Mouse (Mus musculus): ENCODE measurements around the gene Kcnj12. TPM values are rescaled to one million over a fixed set of nuclear protein-coding genes. Genes with fewer than 3 reads are reported as not detected.

Gene Kcnj12
- polyA plus RNA-seq, 1 experiment, result not detected

GRCm38 (mm10) chr11:61021129-61021528 is 1.2 kb upstream of the Kcnj12 start:
- 76% methylated on average over 5 of the region's 5 CpGs for WGBS
- no peak overlapping the region for H3K27ac ChIP-seq (ENCODE audit: control insufficient read depth, insufficient read depth, low read depth, low read length, poor library complexity)
- no peak for TF ChIP-seq POLR2A (IDR thresholded peaks at IDR 0.05; ENCODE audit: borderline replicate concordance, control insufficient read depth, low read depth, low read length)
- no peak for TF ChIP-seq CTCF (IDR thresholded peaks at IDR 0.05; ENCODE audit: control insufficient read depth, insufficient read depth, low read length)
- H3K4me1 ChIP-seq (ENCODE audit: control insufficient read depth, insufficient read depth, low read length), result no peaks in the 10 kb centered on the region
- H3K4me3 ChIP-seq (replicated peaks; ENCODE audit: control insufficient read depth, low read depth, low read length), result no peak overlapping the region

GRCm38 (mm10) chr11:61021676-61022549 is 451 bp upstream of the Kcnj12 start:
- Histone ChIP-seq H3K4me3 (replicated peaks; ENCODE audit: control insufficient read depth, low read depth, low read length) (no peak overlapping the region), H3K4me1 (ENCODE audit: control insufficient read depth, insufficient read depth, low read length) (no peaks in the 10 kb centered on the region), H3K27ac (ENCODE audit: control insufficient read depth, insufficient read depth, low read depth, low read length, poor library complexity) (no peak overlapping the region)
- no peak for TF ChIP-seq POLR2A (IDR thresholded peaks at IDR 0.05; ENCODE audit: borderline replicate concordance, control insufficient read depth, low read depth, low read length)
- no peak for TF ChIP-seq CTCF (IDR thresholded peaks at IDR 0.05; ENCODE audit: control insufficient read depth, insufficient read depth, low read length)
- WGBS, result 4% methylated on average over 65 of the region's 68 CpGs

DNA sequence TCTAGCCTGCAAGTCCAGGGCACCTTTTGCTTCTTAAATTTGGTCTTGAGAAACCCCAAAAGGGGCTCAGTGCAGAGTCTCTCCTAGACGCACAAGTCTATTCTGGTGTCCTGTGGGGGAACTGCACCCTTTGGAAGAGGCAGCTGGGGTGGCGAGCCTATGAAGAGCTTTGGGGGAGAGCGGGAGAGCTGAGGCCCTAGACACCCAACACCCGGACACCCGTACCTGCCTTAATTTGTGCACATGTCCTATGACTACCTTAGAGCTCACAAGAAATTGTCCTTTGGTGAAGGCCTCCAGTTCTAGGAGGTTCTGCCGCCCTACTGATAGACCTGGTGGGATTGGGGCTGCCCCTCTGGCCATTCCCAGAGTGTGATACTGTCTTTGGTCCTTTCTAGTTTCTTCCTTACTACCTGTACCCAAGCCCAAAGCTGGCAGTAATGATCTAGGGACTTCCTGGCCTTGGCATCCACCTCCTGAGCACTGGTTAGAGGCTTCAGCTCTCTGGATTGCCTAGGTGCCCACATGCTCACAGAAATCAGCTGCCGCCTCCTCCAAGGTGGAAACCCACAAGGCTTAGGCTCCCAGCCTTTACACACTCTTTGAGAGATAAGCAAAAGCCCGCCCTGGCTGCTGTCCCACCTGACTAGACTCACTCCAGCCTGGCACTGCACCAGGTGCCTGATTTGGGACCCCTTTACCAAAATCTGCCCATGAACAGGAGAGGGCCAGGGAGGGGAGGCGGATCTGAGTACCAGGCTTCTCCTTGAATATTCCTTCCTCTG is 1.2 kb downstream of the Kcnj12 start:
- no peak overlapping the region for H3K4me3 ChIP-seq (replicated peaks; ENCODE audit: control insufficient read depth, low read depth, low read length)
- WGBS, result 52% methylated on average over 9 of the region's 9 CpGs
- H3K4me1 ChIP-seq (ENCODE audit: control insufficient read depth, insufficient read depth, low read length), result no peaks in the 10 kb centered on the region
- no peak overlapping the region for H3K27ac ChIP-seq (ENCODE audit: control insufficient read depth, insufficient read depth, low read depth, low read length, poor library complexity)
- no peak for TF ChIP-seq CTCF (IDR thresholded peaks at IDR 0.05; ENCODE audit: control insufficient read depth, insufficient read depth, low read length)
- no peak for TF ChIP-seq POLR2A (IDR thresholded peaks at IDR 0.05; ENCODE audit: borderline replicate concordance, control insufficient read depth, low read depth, low read length)

GRCm38 (mm10) chr11:61024388-61024787 is 2.0 kb downstream of the Kcnj12 start:
- H3K4me3 ChIP-seq (replicated peaks; ENCODE audit: control insufficient read depth, low read depth, low read length), result no peak overlapping the region
- H3K4me1 ChIP-seq (ENCODE audit: control insufficient read depth, insufficient read depth, low read length), result no peaks in the 10 kb centered on the region
- TF ChIP-seq CTCF (IDR thresholded peaks at IDR 0.05; ENCODE audit: control insufficient read depth, insufficient read depth, low read length) (no peak), POLR2A (IDR thresholded peaks at IDR 0.05; ENCODE audit: borderline replicate concordance, control insufficient read depth, low read depth, low read length) (no peak)
- H3K27ac ChIP-seq (ENCODE audit: control insufficient read depth, insufficient read depth, low read depth, low read length, poor library complexity), result no peak overlapping the region
- 71% methylated on average over 6 of the region's 6 CpGs for WGBS

GRCm38 (mm10) chr11:61024996-61025395 is 2.6 kb downstream of the Kcnj12 start:
- Histone ChIP-seq H3K27ac (ENCODE audit: control insufficient read depth, insufficient read depth, low read depth, low read length, poor library complexity) (no peak overlapping the region), H3K4me1 (ENCODE audit: control insufficient read depth, insufficient read depth, low read length) (peaks cover 2% of the 10 kb centered on the region; the same call in 1 of the 2 replicates), H3K4me3 (replicated peaks; ENCODE audit: control insufficient read depth, low read depth, low read length) (no peak overlapping the region)
- 67% methylated on average over 6 of the region's 6 CpGs for WGBS
- TF ChIP-seq CTCF (IDR thresholded peaks at IDR 0.05; ENCODE audit: control insufficient read depth, insufficient read depth, low read length) (no peak), POLR2A (IDR thresholded peaks at IDR 0.05; ENCODE audit: borderline replicate concordance, control insufficient read depth, low read depth, low read length) (no peak)

- no peak for TF ChIP-seq CTCF (IDR thresholded peaks at IDR 0.05; ENCODE audit: control insufficient read depth, insufficient read depth, low read length)
- no peak for TF ChIP-seq POLR2A (IDR thresholded peaks at IDR 0.05; ENCODE audit: borderline replicate concordance, control insufficient read depth, low read depth, low read length)
- WGBS, result 82% methylated on average over 7 of the region's 7 CpGs
- no peak overlapping the region for H3K27ac ChIP-seq (ENCODE audit: control insufficient read depth, insufficient read depth, low read depth, low read length, poor library complexity)
- no peak overlapping the region for H3K4me3 ChIP-seq (replicated peaks; ENCODE audit: control insufficient read depth, low read depth, low read length)
- peaks cover 2% of the 10 kb centered on the region; the same call in 1 of the 2 replicates for H3K4me1 ChIP-seq (ENCODE audit: control insufficient read depth, insufficient read depth, low read length)
Measured at GRCm38 (mm10) chr11:61025594-61025993, 3.2 kb downstream of the Kcnj12 start.

DNA sequence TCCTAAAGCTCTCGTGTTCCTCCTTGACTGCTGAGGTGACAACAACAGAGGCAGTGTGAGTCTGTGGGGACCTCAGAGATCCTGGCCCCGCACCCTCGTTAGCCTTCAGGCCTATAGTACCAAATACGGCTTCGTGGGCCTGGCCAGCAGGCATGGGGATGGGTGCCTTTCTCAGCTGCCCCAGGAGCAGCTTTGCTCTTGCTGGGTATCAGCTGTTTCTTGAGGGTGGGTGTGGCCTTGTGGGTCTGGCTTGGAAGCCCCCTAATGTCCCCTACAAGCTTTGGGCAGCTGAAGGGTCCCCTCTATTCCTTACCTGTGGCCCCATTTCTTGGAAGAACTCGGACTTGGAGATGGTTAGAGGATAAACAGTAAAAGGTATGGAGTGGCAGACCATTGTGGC is 4.0 kb downstream of the Kcnj12 start:
- peaks cover 2% of the 10 kb centered on the region; the same call in 1 of the 2 replicates for H3K4me1 ChIP-seq (ENCODE audit: control insufficient read depth, insufficient read depth, low read length)
- H3K4me3 ChIP-seq (replicated peaks; ENCODE audit: control insufficient read depth, low read depth, low read length), result no peak overlapping the region
- no peak overlapping the region for H3K27ac ChIP-seq (ENCODE audit: control insufficient read depth, insufficient read depth, low read depth, low read length, poor library complexity)
- TF ChIP-seq CTCF (IDR thresholded peaks at IDR 0.05; ENCODE audit: control insufficient read depth, insufficient read depth, low read length) (no peak), POLR2A (IDR thresholded peaks at IDR 0.05; ENCODE audit: borderline replicate concordance, control insufficient read depth, low read depth, low read length) (no peak)
- 74% methylated on average over 6 of the region's 6 CpGs for WGBS

DNA sequence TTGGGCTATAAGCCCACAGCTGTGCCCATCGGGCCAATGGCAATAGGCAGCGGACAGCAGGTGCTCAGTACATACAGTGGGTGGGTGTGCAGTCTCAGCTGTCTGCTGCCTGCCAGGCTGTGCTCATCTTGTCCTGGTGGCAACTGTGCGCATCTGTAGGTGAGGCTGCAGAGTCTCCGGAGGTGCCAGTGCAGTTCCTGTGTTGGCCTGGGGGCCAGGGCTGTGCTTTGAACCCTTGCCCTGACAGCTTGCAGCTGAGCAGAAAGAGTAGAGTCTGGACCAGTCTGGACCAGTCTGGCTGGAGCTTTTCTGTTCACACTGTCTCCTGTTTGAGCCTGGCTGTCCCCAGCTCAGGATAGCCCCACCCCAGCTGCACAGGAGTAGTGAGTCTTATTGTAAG is 4.8 kb downstream of the Kcnj12 start:
- WGBS, result 88% methylated on average over 4 of the region's 4 CpGs
- Histone ChIP-seq H3K27ac (ENCODE audit: control insufficient read depth, insufficient read depth, low read depth, low read length, poor library complexity) (no peak overlapping the region), H3K4me3 (replicated peaks; ENCODE audit: control insufficient read depth, low read depth, low read length) (no peak overlapping the region), H3K4me1 (ENCODE audit: control insufficient read depth, insufficient read depth, low read length) (peaks cover 2% of the 10 kb centered on the region; the same call in 1 of the 2 replicates)
- TF ChIP-seq CTCF (IDR thresholded peaks at IDR 0.05; ENCODE audit: control insufficient read depth, insufficient read depth, low read length) (no peak), POLR2A (IDR thresholded peaks at IDR 0.05; ENCODE audit: borderline replicate concordance, control insufficient read depth, low read depth, low read length) (no peak)

Data from bone marrow, adult 2 months (tissue).